Mouse (Mus musculus) adrenal gland, adult (tissue): ENCODE data around the gene Tnik.

Source experiments
- DNase-seq, 2 experiments: peaks; one replicate each; pipeline ENCODE4 v3.0.0; 2022 to 2023; ENCODE audit warnings: low spot score in 1 of 2; ENCODE audit not compliant: inconsistent age in 2 of 2

Gene Tnik

GRCm38 (mm10) chr3:28532666-28533065 lies 269.7 kb downstream of the Tnik start:
- no peak for DNase-seq

- DNase-seq, result no peak
Measured at GRCm38 (mm10) chr3:28540121-28540520, 277.1 kb downstream of the Tnik start.

GRCm38 (mm10) chr3:28542941-28543340 lies 279.9 kb downstream of the Tnik start:
- DNase-seq, result no peak

- DNase-seq, result peak; percentile 54 to 85
Measured at GRCm38 (mm10) chr3:28543380-28543984, 280.5 kb downstream of the Tnik start.

GRCm38 (mm10) chr3:28544345-28544869 lies 281.4 kb downstream of the Tnik start:
- DNase-seq, result no peak

GRCm38 (mm10) chr3:28547965-28548730 lies 285.1 kb downstream of the Tnik start:
- no peak for DNase-seq

GRCm38 (mm10) chr3:28549391-28549790 lies 286.4 kb downstream of the Tnik start:
- DNase-seq, result peak; percentile 26 to 80

- peak in 1 of 2 experiments; percentile 38 for DNase-seq
Measured at GRCm38 (mm10) chr3:28550497-28551093, 287.6 kb downstream of the Tnik start.

- no peak for DNase-seq
Measured at GRCm38 (mm10) chr3:28551756-28552155, 288.7 kb downstream of the Tnik start.

GRCm38 (mm10) chr3:28554934-28555333 lies 291.9 kb downstream of the Tnik start:
- DNase-seq, result peak in 1 of 2 experiments; percentile 38

GRCm38 (mm10) chr3:28555795-28556570 lies 293.0 kb downstream of the Tnik start:
- peak in 1 of 2 experiments; percentile 42 for DNase-seq

- DNase-seq, result no peak
Measured at GRCm38 (mm10) chr3:28558328-28558871, 295.4 kb downstream of the Tnik start.

GRCm38 (mm10) chr3:28561408-28561807 lies 298.4 kb downstream of the Tnik start:
- DNase-seq, result no peak

GRCm38 (mm10) chr3:28562612-28563332 lies 299.8 kb downstream of the Tnik start:
- DNase-seq, result peak; percentile 17 to 64

- no peak for DNase-seq
Measured at GRCm38 (mm10) chr3:28564370-28565357, 301.6 kb downstream of the Tnik start.

GRCm38 (mm10) chr3:28577301-28577700 lies 314.3 kb downstream of the Tnik start:
- DNase-seq, result no peak

- DNase-seq, result no peak
Measured at GRCm38 (mm10) chr3:28578950-28579615, 316.1 kb downstream of the Tnik start.

GRCm38 (mm10) chr3:28585750-28586465 lies 322.9 kb downstream of the Tnik start:
- DNase-seq, result no peak
